Mouse (Mus musculus) hindbrain, embryonic 14.5 days (tissue): ENCODE measurements at regions not wholly inside any gene's neighbourhood (a gene's known extent, or its start where the extent isn't known, plus 50 kb on each side); places are given as distances from the start of the nearest gene placed in this dataset.
A peak's percentile ranks its signal among the peaks of the same experiment; 100 is the strongest.

ENCODE experiments used
- ATAC-seq: fragments of 200-750 bp; cut with Nextera tagmentation; 2 replicates; pipeline ENCODE4 v1.8.0; 2017; ENCODE audit warnings: moderate number of reproducible peaks, mild to moderate bottlenecking, moderate TSS enrichment, moderate library complexity; ENCODE audit not compliant: low FRiP score
- DNase-seq: peaks from one replicate; pipeline ENCODE4 v3.0.0-alpha.2; 2015; ENCODE audit warnings: low spot score
- H3K27ac ChIP-seq: fragments of 300-500 bp; sonication (generic); 2 replicates; pipeline ENCODE4 v1.5.1; 2014; ENCODE audit warnings: mild to moderate bottlenecking, moderate library complexity
- H3K27me3 ChIP-seq: fragments of 300-500 bp; sonication (generic); 2 replicates; pipeline ENCODE4 v1.6.1; 2014; ENCODE audit warnings: mild to moderate bottlenecking, low read length, mixed read lengths; ENCODE audit not compliant: control insufficient read depth, insufficient read depth
- H3K36me3 ChIP-seq: fragments of 300-500 bp; sonication (generic); replicated peaks from 2 replicates; pipeline ENCODE4 v1.6.1; 2014; ENCODE audit not compliant: control insufficient read depth, insufficient read depth
- H3K4me1 ChIP-seq: fragments of 300-500 bp; sonication (generic); replicated peaks from 2 replicates; pipeline ENCODE4 v1.6.1; 2014; ENCODE audit warnings: antibody characterized with exemption, low read length, mixed read lengths; ENCODE audit not compliant: control insufficient read depth, insufficient read depth
- H3K4me2 ChIP-seq: fragments of 300-500 bp; sonication (generic); replicated peaks from 2 replicates; pipeline ENCODE4 v1.6.1; 2014; ENCODE audit warnings: mild to moderate bottlenecking, moderate library complexity
- H3K4me3 ChIP-seq: fragments of 300-500 bp; sonication (generic); replicated peaks from 2 replicates; pipeline ENCODE4 v1.5.1; 2014; ENCODE audit warnings: mild to moderate bottlenecking, low read length
- H3K9ac ChIP-seq: fragments of 300-500 bp; sonication (generic); 2 replicates; pipeline ENCODE4 v1.6.1; 2014
- H3K9me3 ChIP-seq: fragments of 300-500 bp; sonication (generic); 2 replicates; pipeline ENCODE4 v1.6.1; 2016; ENCODE audit warnings: low read length; ENCODE audit not compliant: control insufficient read depth
- WGBS: fragments of 180-500 bp; shearing (Covaris S2); extraction: QIAGEN DNeasy Blood & Tissue Kit; methylation state at CpG from one replicate; pipeline ENCODE4 v1.1.7; 2014; 5-methylcytosine and 5-hydroxymethylcytosine counted together

- Histone ChIP-seq H3K4me2 (peak overlapping the region; percentile 41), H3K9me3 (no peaks in the 10 kb centered on the region), H3K4me3 (no peak overlapping the region), H3K36me3 (no peaks in the 10 kb centered on the region), H3K4me1 (no peaks in the 10 kb centered on the region; the same call in 1 of the 2 replicates), H3K27ac (no peak overlapping the region), H3K27me3 (no peaks in the 10 kb centered on the region), H3K9ac (no peak overlapping the region)
- WGBS: 9% methylated on average over 13 of the region's 13 CpGs
- DNase-seq (peak; percentile 94), ATAC-seq (peak; percentile 84)
Observed at GRCm38 (mm10) chr10:83819266-83819949, 96.7 kb downstream of the 1500009L16Rik start.

GRCm38 (mm10) chr10:83819950-83820275 lies 97.2 kb downstream of the 1500009L16Rik start:
- Histone ChIP-seq H3K9me3 (no peaks in the 10 kb centered on the region), H3K9ac (no peak overlapping the region), H3K4me2 (peak overlapping the region; percentile 41; the same call in 1 of the 2 replicates), H3K27ac (no peak overlapping the region), H3K27me3 (no peaks in the 10 kb centered on the region), H3K4me1 (no peaks in the 10 kb centered on the region; the same call in 1 of the 2 replicates), H3K36me3 (no peaks in the 10 kb centered on the region), H3K4me3 (no peak overlapping the region)
- ATAC-seq: peak; percentile 57; the same call in 1 of the 2 replicates
- WGBS: 65% methylated on average over 8 of the region's 8 CpGs
- no peak for DNase-seq

- H3K4me3 ChIP-seq: no peak overlapping the region
- no peak overlapping the region for H3K9ac ChIP-seq
- no peaks in the 10 kb centered on the region for H3K36me3 ChIP-seq
- H3K4me2 ChIP-seq: no peak overlapping the region
- ATAC-seq: no peak
- 81% methylated on average over 10 of the region's 10 CpGs for WGBS
- no peak overlapping the region for H3K27ac ChIP-seq
- H3K27me3 ChIP-seq: no peaks in the 10 kb centered on the region
- DNase-seq: no peak
- H3K9me3 ChIP-seq: no peaks in the 10 kb centered on the region
- H3K4me1 ChIP-seq: no peaks in the 10 kb centered on the region; the same call in 1 of the 2 replicates
Observed at GRCm38 (mm10) chr10:83821089-83821488, 98.4 kb downstream of the 1500009L16Rik start.

GRCm38 (mm10) chr10:83826105-83826504 lies 103.4 kb downstream of the 1500009L16Rik start:
- WGBS: 92% methylated on average over 5 of the region's 5 CpGs
- ATAC-seq: no peak
- H3K9me3 ChIP-seq: no peaks in the 10 kb centered on the region
- H3K9ac ChIP-seq: no peak overlapping the region
- no peaks in the 10 kb centered on the region for H3K27me3 ChIP-seq
- no peak for DNase-seq
- H3K4me2 ChIP-seq: no peak overlapping the region
- no peak overlapping the region for H3K4me3 ChIP-seq
- H3K4me1 ChIP-seq: no peaks in the 10 kb centered on the region
- H3K27ac ChIP-seq: no peak overlapping the region
- no peaks in the 10 kb centered on the region for H3K36me3 ChIP-seq

GRCm38 (mm10) chr10:83836351-83836750 lies 113.7 kb downstream of the 1500009L16Rik start:
- WGBS: 75% methylated on average over 5 of the region's 5 CpGs
- no peak for ATAC-seq
- Histone ChIP-seq H3K27me3 (no peaks in the 10 kb centered on the region), H3K27ac (no peak overlapping the region), H3K9me3 (no peaks in the 10 kb centered on the region), H3K4me2 (no peak overlapping the region), H3K9ac (no peak overlapping the region), H3K36me3 (no peaks in the 10 kb centered on the region), H3K4me3 (no peak overlapping the region), H3K4me1 (no peaks in the 10 kb centered on the region)
- DNase-seq: no peak

GRCm38 (mm10) chr10:83840226-83840625 lies 117.6 kb downstream of the 1500009L16Rik start:
- H3K4me1 ChIP-seq: no peaks in the 10 kb centered on the region
- 87% methylated on average over 3 of the region's 3 CpGs for WGBS

GRCm38 (mm10) chr10:83850881-83851280 lies 128.2 kb downstream of the 1500009L16Rik start:
- Histone ChIP-seq H3K9ac (no peak overlapping the region), H3K36me3 (no peaks in the 10 kb centered on the region), H3K27ac (no peak overlapping the region), H3K4me3 (no peak overlapping the region), H3K9me3 (no peaks in the 10 kb centered on the region), H3K4me2 (no peak overlapping the region), H3K27me3 (no peaks in the 10 kb centered on the region), H3K4me1 (no peaks in the 10 kb centered on the region)
- peak; percentile 51; the same call in 1 of the 2 replicates for ATAC-seq
- WGBS: 38% methylated on average over 4 of the region's 4 CpGs
- DNase-seq: peak; percentile 39

More at GRCm38 (mm10) chr10:83840226-83840625, 117.6 kb downstream of the 1500009L16Rik start:
- Histone ChIP-seq H3K4me2 (no peak overlapping the region), H3K9me3 (peaks cover 8% of the 10 kb centered on the region; the same call in 1 of the 2 replicates), H3K27ac (no peak overlapping the region), H3K9ac (no peak overlapping the region), H3K27me3 (no peaks in the 10 kb centered on the region), H3K36me3 (no peaks in the 10 kb centered on the region), H3K4me3 (no peak overlapping the region)
- ATAC-seq (no peak), DNase-seq (no peak)

GRCm38 (mm10) chr10:83852194-83852593 lies 129.5 kb downstream of the 1500009L16Rik start:
- Histone ChIP-seq H3K4me3 (no peak overlapping the region), H3K9me3 (no peaks in the 10 kb centered on the region), H3K27me3 (no peaks in the 10 kb centered on the region), H3K27ac (no peak overlapping the region), H3K9ac (no peak overlapping the region), H3K4me2 (no peak overlapping the region), H3K4me1 (no peaks in the 10 kb centered on the region), H3K36me3 (no peaks in the 10 kb centered on the region)
- DNase-seq (no peak), ATAC-seq (no peak)
- WGBS: 76% methylated on average over 5 of the region's 5 CpGs

- Histone ChIP-seq H3K4me1 (no peaks in the 10 kb centered on the region), H3K9ac (no peak overlapping the region), H3K4me3 (no peak overlapping the region), H3K4me2 (no peak overlapping the region), H3K27me3 (no peaks in the 10 kb centered on the region), H3K36me3 (no peaks in the 10 kb centered on the region), H3K9me3 (no peaks in the 10 kb centered on the region), H3K27ac (no peak overlapping the region)
- ATAC-seq: no peak
- DNase-seq: no peak
- WGBS: 72% methylated on average over 3 of the region's 3 CpGs
Observed at GRCm38 (mm10) chr10:83852806-83853205, 130.1 kb downstream of the 1500009L16Rik start.
